Mouse (Mus musculus) heart, embryonic 12.5 days (tissue): Measurements from ENCODE around the gene Dbil5. TPM values are rescaled to one million over a fixed set of nuclear protein-coding genes. Genes with fewer than 3 reads are reported as not detected.
"Not testable (repeated sequence)": the region's sequence is repeated elsewhere in the genome, so short reads cannot be mapped to it uniquely, and the experiment has no call there.

Source experiments
- ATAC-seq: fragments of 200-750 bp; cut with Nextera tagmentation; 2 replicates; pipeline ENCODE4 v1.8.0; 2017; ENCODE audit warnings: moderate TSS enrichment, moderate library complexity; ENCODE audit not compliant: insufficient number of reproducible peaks, low FRiP score
- H3K27ac ChIP-seq: fragments of 300-500 bp; sonication (generic); 2 replicates; pipeline ENCODE4 v1.5.1; 2016; ENCODE audit warnings: mild to moderate bottlenecking, moderate library complexity; ENCODE audit not compliant: poor library complexity, severe bottlenecking
- H3K27me3 ChIP-seq: fragments of 300-500 bp; sonication (generic); replicated peaks from 2 replicates; pipeline ENCODE4 v1.6.1; 2016; ENCODE audit warnings: mild to moderate bottlenecking, moderate library complexity
- H3K36me3 ChIP-seq: fragments of 300-500 bp; sonication (generic); 2 replicates; pipeline ENCODE4 v1.6.1; 2016; ENCODE audit warnings: mild to moderate bottlenecking, moderate library complexity
- H3K4me1 ChIP-seq: fragments of 300-500 bp; sonication (generic); replicated peaks from 2 replicates; pipeline ENCODE4 v1.6.1; 2016; ENCODE audit warnings: mild to moderate bottlenecking
- H3K4me2 ChIP-seq: fragments of 300-500 bp; sonication (generic); 2 replicates; pipeline ENCODE4 v1.6.1; 2016; ENCODE audit warnings: mild to moderate bottlenecking, moderate library complexity
- H3K4me3 ChIP-seq: fragments of 300-500 bp; sonication (generic); 2 replicates; pipeline ENCODE4 v1.5.1; 2016; ENCODE audit warnings: mild to moderate bottlenecking
- H3K9ac ChIP-seq: fragments of 300-500 bp; sonication (generic); 2 replicates; pipeline ENCODE4 v1.6.1; 2016; ENCODE audit warnings: mild to moderate bottlenecking, moderate library complexity
- H3K9me3 ChIP-seq: fragments of 300-500 bp; sonication (generic); replicated peaks from 2 replicates; pipeline ENCODE4 v1.6.1; 2016; ENCODE audit warnings: mild to moderate bottlenecking, moderate library complexity
- WGBS: fragments of 180-500 bp; shearing (Covaris S2); methylation state at CpG from one replicate; pipeline ENCODE4 v1.1.7; 2016; 5-methylcytosine and 5-hydroxymethylcytosine counted together
- polyA plus RNA-seq: library from polyadenylated mRNA; unstranded; fragments of >200 nt; fragmentation: Nextera tagmentation; extraction: Ambion mirVana; gene quantifications from 2 replicates; pipeline ENCODE4 v1.2.1, GENCODE M21; 2016

The Dbil5 gene
- polyA plus RNA-seq, 1 experiment from 2014 or later, result 0.64 TPM

GRCm38 (mm10) chr11:76201761-76202674 is 15.4 kb upstream of the Dbil5 start:
- Histone ChIP-seq H3K27ac (peak overlapping the region; percentile 41; the same call in 1 of the 2 replicates), H3K4me3 (peak overlapping the region; percentile 79), H3K9ac (peak overlapping the region; percentile 87), H3K9me3 (no peaks in the 10 kb centered on the region), H3K27me3 (no peaks in the 10 kb centered on the region), H3K4me1 (peaks cover 10% of the 10 kb centered on the region), H3K36me3 (peaks cover 27% of the 10 kb centered on the region), H3K4me2 (peak overlapping the region; percentile 85)
- under 1% methylated on average over 76 of the region's 90 CpGs for WGBS
- peak; percentile 98 for ATAC-seq

- 79% methylated on average over 5 of the region's 5 CpGs for WGBS
- Histone ChIP-seq H3K27ac (no peak overlapping the region), H3K4me1 (peaks cover 9% of the 10 kb centered on the region), H3K9ac (no peak overlapping the region), H3K9me3 (no peaks in the 10 kb centered on the region), H3K36me3 (peaks cover 72% of the 10 kb centered on the region), H3K4me2 (no peak overlapping the region), H3K27me3 (no peaks in the 10 kb centered on the region), H3K4me3 (no peak overlapping the region)
- no peak for ATAC-seq
Measured at GRCm38 (mm10) chr11:76206793-76207192, 10.6 kb upstream of the Dbil5 start.

GRCm38 (mm10) chr11:76210228-76210985 is 7.0 kb upstream of the Dbil5 start:
- H3K27me3 ChIP-seq, result no peaks in the 10 kb centered on the region
- peaks cover 6% of the 10 kb centered on the region for H3K4me1 ChIP-seq
- WGBS, result 84% methylated on average over 13 of the region's 13 CpGs
- no peak overlapping the region for H3K9ac ChIP-seq
- no peaks in the 10 kb centered on the region for H3K9me3 ChIP-seq
- no peak overlapping the region for H3K4me3 ChIP-seq
- H3K36me3 ChIP-seq, result peaks cover 86% of the 10 kb centered on the region
- no peak overlapping the region for H3K4me2 ChIP-seq
- H3K27ac ChIP-seq, result no peak overlapping the region
- no peak for ATAC-seq

GRCm38 (mm10) chr11:76211595-76211994 is 5.8 kb upstream of the Dbil5 start:
- not testable (repeated sequence) for H3K27me3 ChIP-seq, H3K4me3 ChIP-seq, H3K9me3 ChIP-seq, H3K4me1 ChIP-seq, H3K4me2 ChIP-seq, H3K27ac ChIP-seq, H3K9ac ChIP-seq, ATAC-seq
- WGBS, result 89% methylated on average over 5 of the region's 6 CpGs
- H3K36me3 ChIP-seq, result peaks cover 75% of the 10 kb centered on the region

- H3K27me3 ChIP-seq, result no peaks in the 10 kb centered on the region
- no peak for ATAC-seq
- no peaks in the 10 kb centered on the region for H3K9me3 ChIP-seq
- peaks cover 11% of the 10 kb centered on the region for H3K4me1 ChIP-seq
- no peak overlapping the region for H3K27ac ChIP-seq
- no peak overlapping the region for H3K4me3 ChIP-seq
- H3K9ac ChIP-seq, result no peak overlapping the region
- H3K36me3 ChIP-seq, result peaks cover 54% of the 10 kb centered on the region
- 85% methylated on average over 5 of the region's 5 CpGs for WGBS
- H3K4me2 ChIP-seq, result no peak overlapping the region
Measured at GRCm38 (mm10) chr11:76213841-76214240, 3.6 kb upstream of the Dbil5 start.

GRCm38 (mm10) chr11:76215011-76215410 is 2.4 kb upstream of the Dbil5 start:
- WGBS, result 94% methylated on average over 2 of the region's 2 CpGs
- Histone ChIP-seq H3K9me3 (no peaks in the 10 kb centered on the region), H3K4me1 (peaks cover 8% of the 10 kb centered on the region), H3K9ac (no peak overlapping the region), H3K4me3 (no peak overlapping the region), H3K4me2 (no peak overlapping the region), H3K27me3 (no peaks in the 10 kb centered on the region), H3K27ac (no peak overlapping the region), H3K36me3 (peaks cover 46% of the 10 kb centered on the region)
- no peak for ATAC-seq

- Histone ChIP-seq H3K27me3 (no peaks in the 10 kb centered on the region), H3K36me3 (peaks cover 42% of the 10 kb centered on the region), H3K9ac (peak overlapping the region; percentile 95; the same call in 1 of the 2 replicates), H3K4me3 (peak overlapping the region; percentile 89), H3K27ac (0 out of 2 replicates have a peak overlapping the region, but pooled peaks have one; percentile 85), H3K4me2 (peak overlapping the region; percentile 81), H3K9me3 (no peaks in the 10 kb centered on the region), H3K4me1 (peaks cover 5% of the 10 kb centered on the region; the same call in 1 of the 2 replicates)
- no peak for ATAC-seq
- whole genome bisulfite sequencing, result 92% methylated on average over 5 of the region's 5 CpGs
Measured at GRCm38 (mm10) chr11:76216049-76216540, 1.3 kb upstream of the Dbil5 start.

- Histone ChIP-seq H3K4me1 (peaks cover 5% of the 10 kb centered on the region; the same call in 1 of the 2 replicates), H3K9me3 (no peaks in the 10 kb centered on the region), H3K27me3 (no peaks in the 10 kb centered on the region), H3K9ac (peak overlapping the region; percentile 95), H3K4me2 (peak overlapping the region; percentile 81), H3K36me3 (peaks cover 42% of the 10 kb centered on the region), H3K27ac (peak overlapping the region; percentile 85), H3K4me3 (peak overlapping the region; percentile 89)
- ATAC-seq, result peak; percentile 67
- WGBS, result 4% methylated on average over 33 of the region's 33 CpGs
Measured at GRCm38 (mm10) chr11:76216681-76217389, 573 bp upstream of the Dbil5 start.

- no peak overlapping the region for H3K27ac ChIP-seq
- H3K4me2 ChIP-seq, result no peak overlapping the region
- H3K4me1 ChIP-seq, result 0 out of 2 replicates have a peak, but pooled peaks cover 2% of the 10 kb centered on the region
- WGBS, result 82% methylated on average over 5 of the region's 5 CpGs
- ATAC-seq, result no peak
- no peak overlapping the region for H3K9ac ChIP-seq
- no peaks in the 10 kb centered on the region for H3K27me3 ChIP-seq
- no peaks in the 10 kb centered on the region for H3K9me3 ChIP-seq
- H3K4me3 ChIP-seq, result no peak overlapping the region
- H3K36me3 ChIP-seq, result peaks cover 54% of the 10 kb centered on the region
Measured at GRCm38 (mm10) chr11:76224631-76225030, 7.2 kb downstream of the Dbil5 start.

GRCm38 (mm10) chr11:76225051-76225450 is 7.6 kb downstream of the Dbil5 start:
- H3K4me2 ChIP-seq, result no peak overlapping the region
- peaks cover 51% of the 10 kb centered on the region for H3K36me3 ChIP-seq
- ATAC-seq, result no peak
- no peaks in the 10 kb centered on the region for H3K9me3 ChIP-seq
- H3K4me3 ChIP-seq, result no peak overlapping the region
- H3K27me3 ChIP-seq, result no peaks in the 10 kb centered on the region
- no peak overlapping the region for H3K27ac ChIP-seq
- 0 out of 2 replicates have a peak, but pooled peaks cover 2% of the 10 kb centered on the region for H3K4me1 ChIP-seq
- no peak overlapping the region for H3K9ac ChIP-seq
